Mouse (Mus musculus) intestine, postnatal 0 days (tissue): ENCODE results near the gene Celf2. TPM values are rescaled to one million over a fixed set of nuclear protein-coding genes. Genes with fewer than 3 reads are reported as not detected.

Experiments
- ATAC-seq: fragments of 200-750 bp; cut with Nextera tagmentation; 2 replicates; pipeline ENCODE4 v1.8.0; 2017; ENCODE audit warnings: mild to moderate bottlenecking, moderate TSS enrichment, moderate library complexity
- H3K27ac ChIP-seq: fragments of 300-500 bp; sonication (generic); 2 replicates; pipeline ENCODE4 v1.5.1; 2014; ENCODE audit warnings: mild to moderate bottlenecking, low read depth, low read length, moderate library complexity
- H3K27me3 ChIP-seq: fragments of 300-500 bp; sonication (generic); replicated peaks from 2 replicates; pipeline ENCODE4 v1.6.1; 2014; ENCODE audit warnings: low read length, mixed read lengths; ENCODE audit not compliant: control insufficient read depth, insufficient read depth
- H3K36me3 ChIP-seq: fragments of 300-500 bp; sonication (generic); 2 replicates; pipeline ENCODE4 v1.6.1; 2014; ENCODE audit warnings: mild to moderate bottlenecking, moderate library complexity; ENCODE audit not compliant: control insufficient read depth, insufficient read depth
- H3K4me1 ChIP-seq: fragments of 300-500 bp; sonication (generic); replicated peaks from 2 replicates; pipeline ENCODE4 v1.6.1; 2014; ENCODE audit warnings: antibody characterized with exemption, low read length, mixed read lengths; ENCODE audit not compliant: control insufficient read depth, insufficient read depth
- H3K4me2 ChIP-seq: fragments of 300-500 bp; sonication (generic); replicated peaks from 2 replicates; pipeline ENCODE4 v1.6.1; 2014; ENCODE audit warnings: low read depth, mild to moderate bottlenecking, moderate library complexity
- H3K4me3 ChIP-seq: fragments of 300-500 bp; sonication (generic); 2 replicates; pipeline ENCODE4 v1.5.1; 2014; ENCODE audit warnings: low read depth, low read length
- H3K9ac ChIP-seq: fragments of 300-500 bp; sonication (generic); 2 replicates; pipeline ENCODE4 v1.6.1; 2014; ENCODE audit warnings: mild to moderate bottlenecking, low read depth, low read length
- H3K9me3 ChIP-seq: fragments of 300-500 bp; sonication (generic); 2 replicates; pipeline ENCODE4 v1.6.1; 2016; ENCODE audit warnings: mixed run types; ENCODE audit not compliant: control insufficient read depth
- CTCF ChIP-seq: sonication (generic); IDR thresholded peaks from 2 replicates; pipeline ENCODE4 v1.5.1; 2016; ENCODE audit warnings: low read depth, mild to moderate bottlenecking, control low read depth, antibody characterized with exemption, moderate library complexity
- WGBS: fragments of 180-500 bp; shearing (Covaris S2); extraction: QIAGEN DNeasy Blood & Tissue Kit; methylation state at CpG from one replicate; pipeline ENCODE4 v1.1.7; 2014; 5-methylcytosine and 5-hydroxymethylcytosine counted together
- polyA plus RNA-seq: library from polyadenylated mRNA; unstranded; fragments of >200 nt; fragmentation: Nextera tagmentation; extraction: Ambion mirVana; gene quantifications from 2 replicates; pipeline ENCODE4 v1.2.1, GENCODE M21; 2015

The Celf2 gene
- polyA plus RNA-seq, 1 experiment from 2014 or later, result 16.8 TPM

- no peak for TF ChIP-seq CTCF
- Histone ChIP-seq H3K9me3 (no peaks in the 10 kb centered on the region), H3K27me3 (no peaks in the 10 kb centered on the region), H3K36me3 (no peaks in the 10 kb centered on the region), H3K9ac (no peak overlapping the region), H3K4me3 (no peak overlapping the region), H3K4me2 (no peak overlapping the region), H3K4me1 (no peaks in the 10 kb centered on the region), H3K27ac (no peak overlapping the region)
- ATAC-seq, result no peak
- 91% methylated on average over 2 of the region's 2 CpGs for WGBS
Observed at GRCm38 (mm10) chr2:7218101-7218500, 291.3 kb downstream of the Celf2 start.

- Histone ChIP-seq H3K4me1 (no peaks in the 10 kb centered on the region), H3K36me3 (no peaks in the 10 kb centered on the region), H3K4me2 (no peak overlapping the region), H3K4me3 (no peak overlapping the region), H3K9ac (no peak overlapping the region), H3K9me3 (no peaks in the 10 kb centered on the region), H3K27ac (no peak overlapping the region), H3K27me3 (no peaks in the 10 kb centered on the region)
- WGBS, result 81% methylated on average over 15 of the region's 15 CpGs
- no peak for TF ChIP-seq CTCF
- no peak for ATAC-seq
Observed at GRCm38 (mm10) chr2:7207691-7208504, 301.5 kb downstream of the Celf2 start.

- no peak overlapping the region for H3K27ac ChIP-seq
- H3K27me3 ChIP-seq, result no peaks in the 10 kb centered on the region
- H3K4me1 ChIP-seq, result no peaks in the 10 kb centered on the region
- no peak for TF ChIP-seq CTCF
- no peak overlapping the region for H3K4me3 ChIP-seq
- H3K9ac ChIP-seq, result no peak overlapping the region
- no peak overlapping the region for H3K4me2 ChIP-seq
- WGBS, result 83% methylated on average over 2 of the region's 2 CpGs
- no peaks in the 10 kb centered on the region for H3K9me3 ChIP-seq
- ATAC-seq, result no peak
- H3K36me3 ChIP-seq, result no peaks in the 10 kb centered on the region
Observed at GRCm38 (mm10) chr2:7193413-7193812, 315.9 kb downstream of the Celf2 start.

- TF ChIP-seq CTCF, result no peak
- Histone ChIP-seq H3K27ac (no peak overlapping the region), H3K9me3 (no peaks in the 10 kb centered on the region), H3K36me3 (no peaks in the 10 kb centered on the region), H3K9ac (no peak overlapping the region), H3K4me3 (no peak overlapping the region), H3K4me2 (no peak overlapping the region), H3K4me1 (no peaks in the 10 kb centered on the region), H3K27me3 (no peaks in the 10 kb centered on the region)
- no peak for ATAC-seq
- WGBS, result 77% methylated on average over 1 of the region's 1 CpGs
Observed at GRCm38 (mm10) chr2:7179186-7179585, 330.2 kb downstream of the Celf2 start.

GRCm38 (mm10) chr2:7173271-7174064, 335.9 kb downstream of the Celf2 start:
- Histone ChIP-seq H3K4me1 (no peaks in the 10 kb centered on the region), H3K9ac (no peak overlapping the region), H3K4me3 (no peak overlapping the region), H3K27ac (no peak overlapping the region), H3K36me3 (no peaks in the 10 kb centered on the region), H3K4me2 (no peak overlapping the region), H3K27me3 (no peaks in the 10 kb centered on the region), H3K9me3 (no peaks in the 10 kb centered on the region)
- TF ChIP-seq CTCF, result no peak
- no peak for ATAC-seq
- WGBS, result 85% methylated on average over 11 of the region's 11 CpGs

GRCm38 (mm10) chr2:7171087-7171696, 338.2 kb downstream of the Celf2 start:
- Histone ChIP-seq H3K9ac (no peak overlapping the region), H3K4me2 (no peak overlapping the region), H3K9me3 (no peaks in the 10 kb centered on the region), H3K4me1 (no peaks in the 10 kb centered on the region), H3K27me3 (no peaks in the 10 kb centered on the region), H3K36me3 (no peaks in the 10 kb centered on the region), H3K4me3 (no peak overlapping the region), H3K27ac (no peak overlapping the region)
- WGBS, result 81% methylated on average over 8 of the region's 8 CpGs
- TF ChIP-seq CTCF, result no peak
- ATAC-seq, result no peak
